Mouse (Mus musculus) lung, postnatal 10 days (tissue): ENCODE measurements around the gene Agbl5.

Source experiments
- DNase-seq: peaks from one replicate; pipeline ENCODE4 v3.0.0; 2021

The Agbl5 gene

DNA sequence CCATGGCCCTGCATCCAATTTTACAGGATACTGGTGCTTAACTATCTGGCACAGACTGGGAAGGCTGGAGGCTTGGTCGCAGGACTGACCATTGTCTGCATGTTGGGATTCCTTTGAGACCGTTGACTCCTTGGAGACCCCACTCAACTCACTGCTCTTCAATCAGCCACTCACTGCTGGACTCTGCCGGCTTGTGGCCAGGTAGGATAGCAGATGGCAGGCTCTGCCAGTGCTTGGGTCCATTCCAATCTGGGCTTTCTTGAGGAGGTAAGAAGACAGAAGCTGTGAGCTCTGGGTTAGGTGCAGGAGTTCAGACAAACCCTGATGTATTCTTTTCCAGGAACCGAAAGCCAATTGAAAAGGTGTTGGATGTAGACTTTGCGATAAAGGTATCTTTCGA is 65.6 kb downstream of the Agbl5 start:
- DNase-seq: no peak

DNA sequence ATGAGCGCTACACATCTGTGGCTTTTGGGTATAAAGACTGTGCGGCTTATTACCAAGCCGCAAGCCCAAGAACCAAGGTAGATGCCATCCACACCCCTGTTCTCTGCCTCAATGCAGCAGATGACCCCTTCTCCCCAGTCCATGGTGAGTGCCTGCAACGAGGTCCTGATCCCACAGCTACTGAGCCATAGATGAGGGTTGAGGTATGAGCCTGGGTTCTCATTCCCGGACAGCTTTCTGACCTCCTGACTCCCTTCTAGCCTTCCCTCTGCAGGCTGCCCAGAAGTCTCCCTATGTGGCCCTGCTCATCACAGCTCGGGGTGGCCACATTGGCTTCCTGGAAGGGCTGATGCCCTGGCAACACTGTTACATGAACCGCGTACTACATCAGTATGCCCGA is 66.1 kb downstream of the Agbl5 start:
- DNase-seq: no peak

DNA sequence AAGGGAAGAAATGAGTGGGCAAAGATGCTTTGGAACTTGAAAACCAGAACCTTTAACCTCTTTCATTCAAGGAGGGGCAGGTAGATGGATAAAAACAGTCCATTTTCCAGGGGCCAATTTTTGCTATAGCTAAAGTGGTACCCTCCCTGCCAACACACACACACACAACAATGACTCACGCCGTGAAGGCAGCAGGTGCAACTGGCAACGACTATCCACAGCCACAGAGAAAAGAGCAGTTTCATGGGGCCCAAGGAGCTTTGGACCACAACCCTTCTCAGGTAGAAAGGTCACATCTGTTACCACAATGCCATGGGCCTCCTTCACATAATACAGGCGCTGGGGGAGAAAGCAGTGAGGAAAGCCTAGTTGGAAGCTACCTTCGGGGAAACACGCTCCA is 67.3 kb downstream of the Agbl5 start:
- no peak for DNase-seq
